Mouse (Mus musculus) neutrophil, adult 59 days (primary cell): ENCODE results near the gene Nr2e1. TPM values are rescaled to one million over a fixed set of nuclear protein-coding genes. Genes with fewer than 3 reads are reported as not detected.

Experiments
- total RNA-seq, 2 experiments: library from RNA; stranded (reverse); gene quantifications; 1 replicate in 1 of 2; 2 replicates in 1 of 2; pipeline ENCODE4 v1.2.4; 2023

Nr2e1 gene
- total RNA-seq, result not detected

DNA sequence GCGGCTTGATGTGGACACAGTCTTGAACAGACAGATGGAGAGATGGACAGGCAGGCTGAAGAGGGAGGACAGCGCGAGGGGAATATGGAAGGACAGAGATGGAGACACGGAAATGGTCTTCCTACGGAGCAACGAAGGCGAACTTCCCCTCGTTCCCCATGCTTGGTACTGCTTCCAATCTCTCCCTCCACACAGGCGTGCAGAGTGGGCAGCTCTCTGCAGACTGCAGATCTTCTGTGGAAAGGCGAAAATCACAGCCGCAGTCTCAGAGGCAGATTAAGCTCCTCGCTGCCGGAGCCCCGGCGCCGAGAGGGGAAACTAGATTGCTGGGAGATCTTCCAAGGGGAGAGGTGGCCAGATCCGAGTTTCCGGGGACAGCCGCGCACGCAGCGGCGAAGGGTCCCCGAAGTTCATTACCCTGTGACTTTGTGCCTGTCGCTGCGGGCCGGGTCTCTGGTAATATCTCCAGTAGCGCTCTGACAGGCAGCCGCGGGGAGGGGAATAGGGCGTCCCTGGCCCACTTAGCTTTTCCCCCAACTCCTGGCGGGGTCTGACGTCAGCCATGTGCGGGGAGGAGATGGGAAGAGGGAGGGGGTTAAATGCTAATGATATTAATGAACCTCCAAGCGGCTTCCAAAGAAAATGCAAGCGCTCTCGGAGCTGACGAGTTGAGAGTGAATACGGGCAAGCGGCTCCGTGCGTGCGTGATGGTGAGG, at the start of gene Nr2e1, which contains the start of gene Ostm1:
Gene Nr2e1 (minus strand): TSS at position 476 of the 716 bp plus-strand sequence.
Gene Ostm1 (plus strand): TSS at position 666 of the 716 bp plus-strand sequence.

Other genes with a start within 250 kb of the Nr2e1 start
- gene Afg1l, start 105.1 kb downstream of the Nr2e1 start, total RNA-seq, result 1 to 10 TPM in 1 of 2 experiments, under 1 TPM in 1; 0.89 to 2.0 TPM
- gene Snx3, start 81.6 kb downstream of the Nr2e1 start, total RNA-seq, result 100 to 1,000 TPM in 1 of 2 experiments, 10 to 100 TPM in 1; 91.3 to 111 TPM
- 10 to 100 TPM; 29.3 to 31.5 TPM for gene Ostm1, start 190 bp upstream of the Nr2e1 start, total RNA-seq
- 10 to 100 TPM; 29.8 to 32.3 TPM for gene Sec63, start 177.9 kb upstream of the Nr2e1 start, total RNA-seq